Comparison of ENCODE assay signal across 22 mouse cellular contexts in the genomic region with DNA sequence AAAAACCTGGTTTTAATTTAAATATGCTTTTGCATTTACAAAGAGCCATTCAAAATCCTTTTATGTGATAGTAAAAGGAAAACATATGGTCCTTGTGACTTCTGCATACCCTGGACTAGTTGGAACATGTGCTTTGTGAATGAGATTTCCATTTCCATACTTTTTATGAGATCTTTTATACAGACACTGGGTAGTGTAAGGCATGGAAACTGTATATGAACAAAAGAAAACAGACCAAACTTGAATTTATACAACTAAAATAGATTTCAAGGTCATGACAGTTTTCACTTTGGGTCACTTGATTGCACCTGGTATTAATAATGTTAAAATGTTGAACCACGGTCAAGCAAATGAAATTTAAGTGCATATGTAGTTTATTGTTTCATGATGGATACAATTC.
"Had no signal": no experiment of that assay in that cellular context is flagged by ENCODE, and none has a peak within 500 bp of the region (broad histone marks: within the 10 kb centered on the region; RNA-seq: fewer than 3 reads in every experiment).

No protein-coding gene starts in this region.

- H3K9ac ChIP-seq: kidney, embryonic 15.5 days; liver, embryonic 12.5 days; liver, embryonic 15.5 days; midbrain, embryonic 12.5 days; midbrain, embryonic 15.5 days; neural tube, embryonic 12.5 days; neural tube, embryonic 15.5 days; stomach, embryonic 15.5 days had no signal

- ATAC-seq: liver, embryonic 12.5 days; midbrain, embryonic 15.5 days had no signal

- H3K9me3 ChIP-seq: kidney, embryonic 15.5 days; liver, embryonic 12.5 days; liver, embryonic 15.5 days; midbrain, embryonic 12.5 days; midbrain, embryonic 15.5 days; neural tube, embryonic 12.5 days; neural tube, embryonic 15.5 days; stomach, embryonic 15.5 days had no signal

- H3K4me2 ChIP-seq: kidney, embryonic 15.5 days; liver, embryonic 12.5 days; liver, embryonic 15.5 days; midbrain, embryonic 12.5 days; midbrain, embryonic 15.5 days; neural tube, embryonic 12.5 days; neural tube, embryonic 15.5 days; stomach, embryonic 15.5 days had no signal

- H3K27ac ChIP-seq: kidney, embryonic 15.5 days; left cerebral cortex, adult 2 months; liver, embryonic 12.5 days; liver, embryonic 15.5 days; midbrain, embryonic 12.5 days; midbrain, embryonic 15.5 days; neural tube, embryonic 12.5 days; neural tube, embryonic 15.5 days; stomach, embryonic 15.5 days had no signal

- H3K27me3 ChIP-seq: kidney, embryonic 15.5 days; liver, embryonic 12.5 days; liver, embryonic 15.5 days; midbrain, embryonic 12.5 days; midbrain, embryonic 15.5 days; neural tube, embryonic 12.5 days; neural tube, embryonic 15.5 days; stomach, embryonic 15.5 days had no signal

- H3K36me3 ChIP-seq: kidney, embryonic 15.5 days; liver, embryonic 12.5 days; liver, embryonic 15.5 days; midbrain, embryonic 12.5 days; midbrain, embryonic 15.5 days; neural tube, embryonic 12.5 days; neural tube, embryonic 15.5 days; stomach, embryonic 15.5 days had no signal

- H3K4me1 ChIP-seq: kidney, embryonic 15.5 days; liver, embryonic 12.5 days; liver, embryonic 15.5 days; midbrain, embryonic 12.5 days; midbrain, embryonic 15.5 days; neural tube, embryonic 12.5 days; neural tube, embryonic 15.5 days; stomach, embryonic 15.5 days had no signal

- DNase-seq: kidney, adult 11 months; kidney, adult 8-10 months; kidney, postnatal 10 days; kidney, postnatal 36 days; layer of hippocampus, postnatal 36 days; liver; lung, adult 2 months; lung, postnatal 14 days; lung, postnatal 4 days; right cerebral cortex, adult 18-20 months; right cerebral cortex, postnatal 14 days; spleen, adult 18-20 months; thymus, postnatal 25 days had no signal

- H3K4me3 ChIP-seq: kidney, embryonic 15.5 days; left cerebral cortex, adult 2 months; liver, embryonic 12.5 days; liver, embryonic 15.5 days; midbrain, embryonic 12.5 days; midbrain, embryonic 15.5 days; neural tube, embryonic 12.5 days; neural tube, embryonic 15.5 days; stomach, embryonic 15.5 days had no signal
